Mouse (Mus musculus) heart, postnatal 0 days (tissue): ENCODE measurements at regions not wholly inside any gene's neighbourhood (a gene's known extent, or its start where the extent isn't known, plus 50 kb on each side); places are given as distances from the start of the nearest gene placed in this dataset.

ENCODE experiments used
- ATAC-seq: fragments of 200-750 bp; cut with Nextera tagmentation; 2 replicates; pipeline ENCODE4 v1.8.0; 2017; ENCODE audit warnings: low read depth, moderate number of reproducible peaks, moderate library complexity; ENCODE audit not compliant: insufficient read depth
- DNase-seq: peaks from one replicate; pipeline ENCODE4 v3.0.0-alpha.2; 2016; ENCODE audit warnings: low spot score
- H3K27ac ChIP-seq: fragments of 300-500 bp; sonication (generic); 2 replicates; pipeline ENCODE4 v1.5.1; 2014; ENCODE audit warnings: low read depth, mild to moderate bottlenecking
- H3K27me3 ChIP-seq: fragments of 300-500 bp; sonication (generic); 2 replicates; pipeline ENCODE4 v1.6.1; 2014; ENCODE audit warnings: low read length, mixed read lengths; ENCODE audit not compliant: control insufficient read depth, insufficient read depth
- H3K36me3 ChIP-seq: fragments of 300-500 bp; sonication (generic); replicated peaks from 2 replicates; pipeline ENCODE4 v1.6.1; 2014; ENCODE audit warnings: low read length, mixed read lengths; ENCODE audit not compliant: control insufficient read depth, insufficient read depth
- H3K4me1 ChIP-seq: fragments of 300-500 bp; sonication (generic); 2 replicates; pipeline ENCODE4 v1.6.1; 2014; ENCODE audit warnings: antibody characterized with exemption; ENCODE audit not compliant: control insufficient read depth, insufficient read depth
- H3K4me2 ChIP-seq: fragments of 300-500 bp; sonication (generic); 2 replicates; pipeline ENCODE4 v1.6.1; 2014; ENCODE audit warnings: low read depth, mild to moderate bottlenecking, low read length, moderate library complexity
- H3K4me3 ChIP-seq: fragments of 300-500 bp; sonication (generic); 2 replicates; pipeline ENCODE4 v1.5.1; 2014; ENCODE audit warnings: low read depth, low read length
- H3K9ac ChIP-seq: fragments of 300-500 bp; sonication (generic); replicated peaks from 2 replicates; pipeline ENCODE4 v1.6.1; 2014; ENCODE audit warnings: low read depth, low read length, mixed read lengths
- H3K9me3 ChIP-seq: fragments of 300-500 bp; sonication (generic); replicated peaks from 2 replicates; pipeline ENCODE4 v1.6.1; 2016; ENCODE audit warnings: low read length; ENCODE audit not compliant: control insufficient read depth
- CTCF ChIP-seq: IDR thresholded peaks from 2 replicates; pipeline ENCODE4 v1.5.1; 2016; ENCODE audit warnings: antibody characterized with exemption, control low read depth, low read depth
- EP300 ChIP-seq: IDR thresholded peaks from 2 replicates; pipeline ENCODE4 v1.6.1; 2016; ENCODE audit warnings: antibody characterized with exemption, low read depth
- WGBS: fragments of 180-500 bp; shearing (Covaris S2); extraction: QIAGEN DNeasy Blood & Tissue Kit; methylation state at CpG from one replicate; pipeline ENCODE4 v1.1.7; 2014; 5-methylcytosine and 5-hydroxymethylcytosine counted together

GRCm38 (mm10) chr8:101937859-101938258 lies 847.6 kb downstream of the Cdh11 start:
- Histone ChIP-seq H3K4me1 (no peaks in the 10 kb centered on the region; the same call in 1 of the 2 replicates), H3K9me3 (no peaks in the 10 kb centered on the region), H3K9ac (no peak overlapping the region), H3K4me2 (no peak overlapping the region), H3K4me3 (no peak overlapping the region), H3K36me3 (no peaks in the 10 kb centered on the region), H3K27ac (no peak overlapping the region), H3K27me3 (no peaks in the 10 kb centered on the region)
- ATAC-seq (no peak), DNase-seq (no peak)
- 59% methylated on average over 2 of the region's 2 CpGs for WGBS
- TF ChIP-seq CTCF (no peak), EP300 (no peak)

- WGBS, result 76% methylated on average over 1 of the region's 1 CpGs
- Histone ChIP-seq H3K27me3 (no peaks in the 10 kb centered on the region), H3K4me3 (no peak overlapping the region), H3K27ac (no peak overlapping the region), H3K9me3 (no peaks in the 10 kb centered on the region), H3K4me1 (no peaks in the 10 kb centered on the region), H3K9ac (no peak overlapping the region), H3K4me2 (no peak overlapping the region), H3K36me3 (no peaks in the 10 kb centered on the region)
- ATAC-seq (no peak), DNase-seq (no peak)
- TF ChIP-seq CTCF (no peak), EP300 (no peak)
Measured at GRCm38 (mm10) chr8:101913665-101914064, 871.8 kb downstream of the Cdh11 start.
